Mouse (Mus musculus): Measurements from ENCODE around the gene Gm20489.
A peak's percentile ranks its signal among the peaks of the same experiment; 100 is the strongest.

The Gm20489 gene

GRCm38 (mm10) chrX:101268755-101269124, at the start of gene Gm20489:
Gm20489 (minus strand) TSS chrX:101269023.
- DNase-seq (ENCODE audit: low read depth, low spot score) = no peak

- DNase-seq (ENCODE audit: low read depth, low spot score) = no peak
These were observed 45.0 kb upstream of the Gm20489 start for GRCm38 (mm10) chrX:101313625-101314359.

- no peak for DNase-seq (ENCODE audit: low read depth, low spot score)
These were observed 40.5 kb upstream of the Gm20489 start for GRCm38 (mm10) chrX:101309299-101309698.

GRCm38 (mm10) chrX:101304646-101305045, 35.8 kb upstream of the Gm20489 start:
- DNase-seq (ENCODE audit: low read depth, low spot score) = no peak

- no peak for DNase-seq (ENCODE audit: low read depth, low spot score)
These were observed 32.8 kb upstream of the Gm20489 start for GRCm38 (mm10) chrX:101301654-101302053.

GRCm38 (mm10) chrX:101300427-101301030, 31.7 kb upstream of the Gm20489 start:
- no peak for DNase-seq (ENCODE audit: low read depth, low spot score)

- DNase-seq (ENCODE audit: low read depth, low spot score) = no peak
These were observed 30.9 kb upstream of the Gm20489 start for GRCm38 (mm10) chrX:101299473-101300426.

GRCm38 (mm10) chrX:101299055-101299454, 30.2 kb upstream of the Gm20489 start, which contains the start of gene Nlgn3:
Nlgn3 (plus strand) TSS chrX:101299168.
- DNase-seq (ENCODE audit: low read depth, low spot score) = no peak

GRCm38 (mm10) chrX:101290111-101290510, 21.3 kb upstream of the Gm20489 start:
- no peak for DNase-seq (ENCODE audit: low read depth, low spot score)

- DNase-seq (ENCODE audit: low read depth, low spot score) = no peak
These were observed 20.2 kb upstream of the Gm20489 start for GRCm38 (mm10) chrX:101289037-101289436.

GRCm38 (mm10) chrX:101288432-101288831, 19.6 kb upstream of the Gm20489 start:
- no peak for DNase-seq (ENCODE audit: low read depth, low spot score)

GRCm38 (mm10) chrX:101287543-101287942, 18.7 kb upstream of the Gm20489 start:
- DNase-seq (ENCODE audit: low read depth, low spot score) = no peak

GRCm38 (mm10) chrX:101285953-101286670, 17.3 kb upstream of the Gm20489 start:
- DNase-seq (ENCODE audit: low read depth, low spot score) = no peak

GRCm38 (mm10) chrX:101285534-101285933, 16.7 kb upstream of the Gm20489 start:
- peak; percentile 20 for DNase-seq (ENCODE audit: low read depth, low spot score)

GRCm38 (mm10) chrX:101282813-101283212, 14.0 kb upstream of the Gm20489 start:
- no peak for DNase-seq (ENCODE audit: low read depth, low spot score)

- peak; percentile 58 for DNase-seq (ENCODE audit: low read depth, low spot score)
These were observed 5.3 kb upstream of the Gm20489 start, which contains the start of gene Med12 for GRCm38 (mm10) chrX:101273875-101274738. Med12 (plus strand) TSS chrX:101274030.

- no peak for DNase-seq (ENCODE audit: low read depth, low spot score)
These were observed 4.6 kb upstream of the Gm20489 start for GRCm38 (mm10) chrX:101273410-101273809.

GRCm38 (mm10) chrX:101268025-101268754, 633 bp downstream of the Gm20489 start, which contains the start of gene Il2rg:
Il2rg (minus strand) TSS chrX:101268255.
- DNase-seq (ENCODE audit: low read depth, low spot score) = no peak

- no peak for DNase-seq (ENCODE audit: low read depth, low spot score)
These were observed 2.2 kb downstream of the Gm20489 start for GRCm38 (mm10) chrX:101266631-101267030.

- DNase-seq (ENCODE audit: low read depth, low spot score) = no peak
These were observed 4.9 kb downstream of the Gm20489 start, which contains the start of gene Gm614 for GRCm38 (mm10) chrX:101263892-101264291. Gm614 (minus strand) TSS chrX:101263992.

Data from WW6 (cell line).